Mouse (Mus musculus) intestine, embryonic 15.5 days (tissue): Measurements from ENCODE around the gene Smarca4. TPM values are rescaled to one million over a fixed set of nuclear protein-coding genes. Genes with fewer than 3 reads are reported as not detected.
A peak's percentile ranks its signal among the peaks of the same experiment; 100 is the strongest.

Experiments
- ATAC-seq: fragments of 200-750 bp; cut with Nextera tagmentation; 2 replicates; pipeline ENCODE4 v1.8.0; 2017; ENCODE audit warnings: moderate TSS enrichment, moderate library complexity
- H3K27ac ChIP-seq: fragments of 300-500 bp; sonication (generic); 2 replicates; pipeline ENCODE4 v1.5.1; 2015; ENCODE audit warnings: mild to moderate bottlenecking, inconsistent platforms
- H3K27me3 ChIP-seq: fragments of 300-500 bp; sonication (generic); replicated peaks from 2 replicates; pipeline ENCODE4 v1.6.1; 2015; ENCODE audit warnings: inconsistent platforms
- H3K36me3 ChIP-seq: fragments of 300-500 bp; sonication (generic); 2 replicates; pipeline ENCODE4 v1.6.1; 2015; ENCODE audit warnings: inconsistent platforms
- H3K4me1 ChIP-seq: fragments of 300-500 bp; sonication (generic); replicated peaks from 2 replicates; pipeline ENCODE4 v1.6.1; 2015; ENCODE audit warnings: inconsistent platforms
- H3K4me2 ChIP-seq: fragments of 300-500 bp; sonication (generic); replicated peaks from 2 replicates; pipeline ENCODE4 v1.6.1; 2015; ENCODE audit warnings: mild to moderate bottlenecking, inconsistent platforms
- H3K4me3 ChIP-seq: fragments of 300-500 bp; sonication (generic); replicated peaks from 2 replicates; pipeline ENCODE4 v1.5.1; 2015; ENCODE audit warnings: inconsistent platforms
- H3K9ac ChIP-seq: fragments of 300-500 bp; sonication (generic); 2 replicates; pipeline ENCODE4 v1.6.1; 2015; ENCODE audit warnings: inconsistent platforms
- H3K9me3 ChIP-seq: fragments of 300-500 bp; sonication (generic); 2 replicates; pipeline ENCODE4 v1.6.1; 2016; ENCODE audit warnings: inconsistent platforms
- WGBS: fragments of 180-500 bp; shearing (Covaris S2); methylation state at CpG from one replicate; pipeline ENCODE4 v1.1.7; 2015; 5-methylcytosine and 5-hydroxymethylcytosine counted together
- polyA plus RNA-seq: library from polyadenylated mRNA; unstranded; fragments of >200 nt; fragmentation: Nextera tagmentation; extraction: Ambion mirVana; gene quantifications from 2 replicates; pipeline ENCODE4 v1.2.1, GENCODE M21; 2015

The Smarca4 gene
- polyA plus RNA-seq, 1 experiment from 2014 or later = 67.0 TPM

DNA sequence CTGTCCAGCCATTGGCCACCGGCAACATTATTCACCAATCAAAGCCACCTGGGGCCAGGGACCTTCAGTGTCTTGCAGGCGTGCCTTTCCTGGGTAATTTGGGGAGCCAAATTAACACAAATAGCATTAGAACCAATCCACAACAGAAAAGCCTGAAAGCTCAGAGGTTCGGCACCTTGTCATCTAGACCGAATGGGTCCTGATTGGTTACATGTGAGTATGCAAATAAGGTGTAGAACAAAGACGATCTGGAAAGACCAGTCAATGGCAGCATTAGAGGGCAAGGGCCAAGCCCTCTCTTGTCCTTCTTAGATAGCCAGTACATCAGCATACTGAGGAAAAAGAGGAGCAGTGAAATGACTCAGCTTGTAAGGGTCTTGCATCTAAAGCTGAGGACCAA lies 10.1 kb upstream of the Smarca4 start:
- ATAC-seq = no peak
- WGBS = 76% methylated on average over 5 of the region's 5 CpGs
- Histone ChIP-seq H3K27ac (no peak overlapping the region), H3K36me3 (no peaks in the 10 kb centered on the region), H3K9ac (no peak overlapping the region), H3K4me1 (no peaks in the 10 kb centered on the region), H3K9me3 (no peaks in the 10 kb centered on the region), H3K4me2 (no peak overlapping the region), H3K4me3 (no peak overlapping the region), H3K27me3 (no peaks in the 10 kb centered on the region)

DNA sequence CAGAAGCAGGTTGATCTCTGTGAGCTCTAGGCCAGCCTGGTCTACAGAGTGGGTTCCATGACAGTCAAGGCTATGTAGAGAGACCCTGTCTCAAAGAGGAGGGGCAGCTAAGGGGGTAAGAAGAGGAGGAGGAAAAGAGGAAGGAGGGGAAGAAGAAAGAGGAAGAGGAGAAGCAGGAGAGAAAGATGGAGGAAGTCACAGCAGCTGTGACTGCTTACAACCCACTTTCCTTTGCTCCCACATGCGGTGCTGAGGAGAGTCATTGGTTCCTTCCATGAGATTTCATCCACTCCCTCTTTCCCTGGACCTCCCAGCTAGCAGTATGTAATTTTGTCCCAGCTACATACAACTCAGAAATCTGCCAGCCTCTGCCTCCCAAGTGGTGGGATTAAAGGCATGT lies 9.3 kb upstream of the Smarca4 start:
- Histone ChIP-seq H3K9ac (no peak overlapping the region), H3K27me3 (no peaks in the 10 kb centered on the region), H3K9me3 (no peaks in the 10 kb centered on the region), H3K4me3 (no peak overlapping the region), H3K4me2 (no peak overlapping the region), H3K36me3 (no peaks in the 10 kb centered on the region), H3K4me1 (no peaks in the 10 kb centered on the region), H3K27ac (no peak overlapping the region)
- no peak for ATAC-seq
- WGBS = 73% methylated on average over 1 of the region's 1 CpGs

DNA sequence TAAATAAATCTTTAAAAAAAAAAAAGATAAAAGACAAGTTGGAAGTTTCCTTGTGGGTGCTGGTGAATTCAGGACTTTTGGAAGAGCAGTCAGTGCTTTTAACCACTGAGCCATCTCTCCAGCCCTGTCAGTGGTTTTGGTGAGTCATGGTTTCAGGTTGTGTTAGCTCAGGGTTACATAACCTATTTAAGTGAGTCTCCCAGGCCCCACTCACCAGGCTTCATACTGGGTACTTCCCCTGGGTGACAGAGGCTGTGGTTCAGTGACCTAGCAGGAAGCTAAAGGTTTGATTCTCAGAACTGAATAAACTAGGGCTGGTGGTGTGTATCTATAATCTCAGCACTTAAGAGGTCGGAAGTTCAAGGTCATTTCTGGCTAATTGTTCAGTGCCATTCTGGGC lies 6.1 kb upstream of the Smarca4 start:
- Histone ChIP-seq H3K4me3 (no peak overlapping the region), H3K27me3 (no peaks in the 10 kb centered on the region), H3K9me3 (no peaks in the 10 kb centered on the region), H3K4me2 (no peak overlapping the region), H3K27ac (no peak overlapping the region), H3K4me1 (no peaks in the 10 kb centered on the region), H3K36me3 (no peaks in the 10 kb centered on the region), H3K9ac (no peak overlapping the region)
- 92% methylated on average over 1 of the region's 1 CpGs for WGBS
- ATAC-seq = no peak

DNA sequence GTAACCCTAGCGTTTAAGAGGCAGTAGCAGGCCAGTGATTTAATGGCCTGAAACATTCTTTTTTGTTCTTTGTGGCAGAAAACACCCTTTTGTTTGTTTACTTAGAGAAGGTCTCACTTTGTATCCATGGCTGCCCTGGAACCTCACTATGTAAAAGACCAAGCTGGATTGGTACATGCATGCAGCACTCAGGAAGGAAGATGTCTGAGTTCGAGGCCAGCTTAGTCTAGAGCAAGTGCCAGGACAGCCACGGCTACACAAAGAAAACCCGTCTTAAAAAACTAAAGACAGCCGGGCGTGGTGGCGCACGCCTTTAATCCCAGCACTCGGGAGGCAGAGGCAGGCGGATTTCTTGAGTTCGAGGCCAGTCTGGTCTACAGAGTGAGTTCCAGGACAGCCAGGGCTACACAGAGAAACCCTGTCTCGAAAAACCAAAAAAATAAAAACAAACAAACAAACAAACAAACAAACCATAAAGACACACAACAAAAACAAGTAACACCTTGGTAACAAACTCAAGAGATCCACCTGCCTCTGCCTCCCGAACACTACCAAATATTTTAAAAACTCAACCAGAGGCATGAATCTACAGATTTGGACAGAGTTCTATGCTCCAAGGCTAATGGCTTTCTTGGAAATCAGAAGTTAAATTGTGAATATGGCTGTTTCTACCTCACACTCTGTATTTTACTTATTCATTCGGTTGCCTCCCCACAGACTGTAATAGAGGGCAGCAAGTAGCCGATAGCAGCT lies 929 bp upstream of the Smarca4 start:
- no peaks in the 10 kb centered on the region for H3K36me3 ChIP-seq
- no peak for ATAC-seq
- peak overlapping the region; percentile 73 for H3K4me2 ChIP-seq
- H3K27me3 ChIP-seq = no peaks in the 10 kb centered on the region
- peak overlapping the region; percentile 98 for H3K27ac ChIP-seq
- 75% methylated on average over 15 of the region's 15 CpGs for WGBS
- H3K4me1 ChIP-seq = peaks cover 13% of the 10 kb centered on the region; the same call in 1 of the 2 replicates
- peak overlapping the region; percentile 52 for H3K4me3 ChIP-seq
- H3K9ac ChIP-seq = peak overlapping the region; percentile 66
- H3K9me3 ChIP-seq = no peaks in the 10 kb centered on the region

DNA sequence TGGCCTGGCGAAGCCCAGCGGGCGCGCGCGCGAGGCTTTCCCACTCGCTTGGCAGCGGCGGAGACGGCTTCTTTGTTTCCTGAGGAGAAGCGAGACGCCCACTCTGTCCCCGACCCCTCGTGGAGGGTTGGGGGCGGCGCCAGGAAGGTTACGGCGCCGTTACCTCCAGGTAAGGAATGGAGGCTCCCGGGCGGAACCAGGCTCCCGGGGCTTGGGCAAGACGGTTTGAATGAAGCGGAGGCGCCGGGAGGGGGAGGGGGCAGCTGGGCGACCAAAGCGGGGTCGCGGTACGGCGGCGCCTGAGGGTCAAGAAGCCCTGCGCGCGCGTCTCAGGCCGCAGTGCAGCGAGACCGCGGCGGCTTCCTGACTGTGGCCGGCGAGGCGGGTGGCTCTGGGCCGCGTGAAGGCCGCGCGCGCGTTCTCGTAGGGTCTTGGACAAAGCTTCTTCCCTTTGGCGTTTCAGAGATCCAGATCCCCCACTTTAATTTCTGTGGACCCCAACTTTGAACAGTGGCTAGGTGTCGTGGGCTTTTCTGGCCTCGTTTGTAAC lies 338 bp downstream of the Smarca4 start:
- Histone ChIP-seq H3K4me3 (peak overlapping the region; percentile 92), H3K9me3 (no peaks in the 10 kb centered on the region), H3K9ac (peak overlapping the region; percentile 92), H3K4me1 (peaks cover 13% of the 10 kb centered on the region; the same call in 1 of the 2 replicates), H3K4me2 (peak overlapping the region; percentile 70), H3K27me3 (no peaks in the 10 kb centered on the region), H3K36me3 (no peaks in the 10 kb centered on the region), H3K27ac (peak overlapping the region; percentile 97)
- ATAC-seq = peak; percentile 76
- under 1% methylated on average over 56 of the region's 57 CpGs for WGBS

DNA sequence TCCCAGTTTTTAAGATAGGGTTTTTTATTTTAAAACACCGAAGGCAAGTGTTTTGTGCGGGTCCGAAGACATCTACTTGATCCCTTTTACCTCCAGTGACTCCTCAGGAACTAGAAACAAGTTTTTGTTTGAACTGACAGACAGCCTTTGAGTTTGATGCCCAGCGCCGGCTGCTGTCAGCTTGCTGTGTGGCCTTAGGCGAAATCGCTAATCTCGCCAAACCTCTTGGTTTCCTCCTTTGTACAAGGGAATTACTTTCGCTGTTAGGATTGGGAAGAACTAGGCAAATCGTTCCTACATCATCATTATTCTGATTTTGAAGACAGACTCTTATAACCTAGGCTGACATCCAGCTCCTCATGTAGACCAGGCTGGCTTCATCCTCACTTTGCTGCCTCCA lies 1.1 kb downstream of the Smarca4 start:
- Histone ChIP-seq H3K9me3 (no peaks in the 10 kb centered on the region), H3K36me3 (no peaks in the 10 kb centered on the region), H3K4me1 (peaks cover 13% of the 10 kb centered on the region; the same call in 1 of the 2 replicates), H3K27me3 (no peaks in the 10 kb centered on the region), H3K9ac (peak overlapping the region; percentile 92), H3K4me2 (peak overlapping the region; percentile 70), H3K4me3 (peak overlapping the region; percentile 92), H3K27ac (peak overlapping the region; percentile 97)
- WGBS = 8% methylated on average over 10 of the region's 10 CpGs
- no peak for ATAC-seq

DNA sequence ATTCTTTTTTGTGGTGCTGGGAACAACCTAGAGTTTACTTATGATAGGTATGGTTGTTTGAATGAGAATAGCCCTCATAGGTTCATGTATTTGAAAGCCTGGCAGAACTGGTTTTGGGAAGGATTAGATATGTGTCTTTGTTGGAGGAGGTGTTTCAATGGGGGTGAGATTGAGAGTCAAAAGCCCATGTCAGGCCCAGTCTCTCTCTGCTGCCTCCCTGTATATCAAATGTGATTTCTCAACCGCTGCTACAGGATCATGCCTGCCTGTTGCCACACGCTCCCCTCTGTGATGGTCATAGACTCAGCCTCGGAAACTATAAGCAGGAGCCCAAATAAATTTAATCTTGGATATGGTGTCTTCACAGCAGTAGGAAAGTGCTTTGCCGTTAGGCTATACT lies 4.3 kb downstream of the Smarca4 start:
- H3K4me2 ChIP-seq = no peak overlapping the region
- no peak overlapping the region for H3K27ac ChIP-seq
- H3K9ac ChIP-seq = no peak overlapping the region
- no peak overlapping the region for H3K4me3 ChIP-seq
- no peak for ATAC-seq
- H3K27me3 ChIP-seq = no peaks in the 10 kb centered on the region
- peaks cover 13% of the 10 kb centered on the region; the same call in 1 of the 2 replicates for H3K4me1 ChIP-seq
- H3K9me3 ChIP-seq = no peaks in the 10 kb centered on the region
- WGBS = 91% methylated on average over 4 of the region's 4 CpGs
- no peaks in the 10 kb centered on the region for H3K36me3 ChIP-seq

DNA sequence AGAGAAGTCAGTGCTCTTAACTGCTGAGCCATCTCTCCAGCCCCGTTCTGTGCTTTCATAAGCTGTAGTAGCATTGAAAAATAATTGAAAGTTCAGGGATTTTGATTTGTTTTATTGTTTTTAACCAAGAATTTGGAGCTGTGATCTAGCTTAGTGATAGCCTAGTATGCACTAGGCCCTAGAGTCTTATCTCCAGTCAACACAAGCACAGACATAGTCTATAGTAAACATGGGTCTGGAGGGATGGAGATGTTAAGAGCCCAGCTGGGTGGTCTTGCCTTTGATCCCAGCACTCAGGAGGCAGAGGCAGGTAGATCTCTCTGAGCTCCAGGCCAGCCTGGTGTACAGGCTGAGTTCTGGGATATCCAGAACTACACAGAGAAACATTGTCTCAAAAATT lies 6.7 kb downstream of the Smarca4 start:
- Histone ChIP-seq H3K36me3 (0 out of 2 replicates have a peak, but pooled peaks cover 4% of the 10 kb centered on the region), H3K27ac (no peak overlapping the region), H3K27me3 (no peaks in the 10 kb centered on the region), H3K4me2 (no peak overlapping the region), H3K9ac (no peak overlapping the region), H3K9me3 (no peaks in the 10 kb centered on the region), H3K4me1 (peaks cover 8% of the 10 kb centered on the region; the same call in 1 of the 2 replicates), H3K4me3 (no peak overlapping the region)
- no peak for ATAC-seq
- 88% methylated on average over 1 of the region's 1 CpGs for WGBS

DNA sequence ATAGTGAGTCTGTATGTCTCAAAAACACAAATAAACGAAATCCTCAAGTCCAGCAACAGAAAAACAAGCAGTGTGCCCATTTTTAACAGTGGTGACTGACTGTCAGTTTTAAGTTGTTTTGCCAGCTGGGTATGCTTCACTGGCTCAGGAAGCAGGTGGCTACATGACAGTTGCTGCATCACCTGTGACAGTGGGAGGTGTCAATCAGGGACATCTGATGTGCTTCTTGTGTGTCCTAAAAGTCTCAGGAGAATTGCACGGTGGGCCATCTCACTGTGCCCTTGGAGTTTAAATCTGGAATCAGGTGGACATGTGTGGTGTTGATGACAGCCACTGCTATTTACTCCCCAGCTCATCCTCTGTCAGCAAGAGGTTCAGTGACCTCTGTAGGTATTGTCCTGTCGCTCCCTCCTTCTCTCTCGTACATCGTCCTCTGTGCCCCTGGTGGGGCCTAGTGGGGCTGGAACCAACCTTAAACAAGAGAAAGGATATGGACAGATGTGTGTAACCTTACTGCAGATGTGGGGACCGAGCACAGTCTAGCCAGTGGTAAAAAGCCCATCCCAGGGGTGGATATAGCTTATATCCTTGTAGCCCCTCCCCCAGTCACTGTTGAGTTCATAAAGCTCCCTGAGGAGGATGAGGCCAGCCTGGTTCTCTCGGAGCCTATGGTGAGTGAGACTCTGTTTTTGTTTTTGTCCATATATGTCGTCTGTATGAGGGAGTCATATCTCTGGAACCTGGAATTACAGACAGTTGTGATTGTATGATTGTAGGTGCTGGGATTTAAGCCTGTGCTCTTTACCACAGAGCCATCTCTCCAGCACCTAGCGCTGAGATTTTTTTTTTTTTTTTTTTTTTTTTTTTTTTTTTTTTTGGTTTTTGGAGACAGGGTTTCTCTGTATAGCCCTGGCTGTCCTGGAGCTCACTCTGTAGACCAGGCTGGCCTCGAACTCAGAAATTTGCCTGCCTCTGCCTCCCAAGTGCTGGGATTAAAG lies 9.7 kb downstream of the Smarca4 start:
- no peak overlapping the region for H3K4me3 ChIP-seq
- H3K27me3 ChIP-seq = no peaks in the 10 kb centered on the region
- H3K9ac ChIP-seq = no peak overlapping the region
- 0 out of 2 replicates have a peak, but pooled peaks cover 2% of the 10 kb centered on the region for H3K4me1 ChIP-seq
- 0 out of 2 replicates have a peak, but pooled peaks cover 4% of the 10 kb centered on the region for H3K36me3 ChIP-seq
- no peak overlapping the region for H3K27ac ChIP-seq
- H3K9me3 ChIP-seq = no peaks in the 10 kb centered on the region
- H3K4me2 ChIP-seq = no peak overlapping the region
- ATAC-seq = no peak
- 86% methylated on average over 10 of the region's 10 CpGs for WGBS

DNA sequence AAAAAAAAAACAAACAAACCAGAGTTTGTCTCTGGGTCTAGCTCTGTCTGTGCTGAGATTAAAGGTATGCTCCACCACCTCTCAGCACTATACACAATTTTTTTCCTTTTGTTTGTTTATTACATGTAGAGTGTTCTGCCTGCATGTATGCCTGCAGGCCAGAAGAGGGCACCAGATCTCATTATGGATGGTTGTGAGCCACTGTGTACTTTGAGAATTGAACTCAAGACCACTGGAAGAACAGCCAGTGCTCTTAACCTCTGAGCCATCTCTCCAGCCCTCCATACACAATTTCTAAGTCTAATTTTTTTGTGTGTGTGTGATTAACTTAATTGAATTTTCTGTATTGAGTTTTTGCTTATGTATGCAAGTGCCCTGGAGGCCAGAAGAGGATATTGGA lies 10.6 kb downstream of the Smarca4 start:
- Histone ChIP-seq H3K4me3 (no peak overlapping the region), H3K4me1 (0 out of 2 replicates have a peak, but pooled peaks cover 2% of the 10 kb centered on the region), H3K4me2 (no peak overlapping the region), H3K36me3 (0 out of 2 replicates have a peak, but pooled peaks cover 4% of the 10 kb centered on the region), H3K27me3 (no peaks in the 10 kb centered on the region), H3K27ac (no peak overlapping the region), H3K9me3 (no peaks in the 10 kb centered on the region), H3K9ac (no peak overlapping the region)
- no peak for ATAC-seq

DNA sequence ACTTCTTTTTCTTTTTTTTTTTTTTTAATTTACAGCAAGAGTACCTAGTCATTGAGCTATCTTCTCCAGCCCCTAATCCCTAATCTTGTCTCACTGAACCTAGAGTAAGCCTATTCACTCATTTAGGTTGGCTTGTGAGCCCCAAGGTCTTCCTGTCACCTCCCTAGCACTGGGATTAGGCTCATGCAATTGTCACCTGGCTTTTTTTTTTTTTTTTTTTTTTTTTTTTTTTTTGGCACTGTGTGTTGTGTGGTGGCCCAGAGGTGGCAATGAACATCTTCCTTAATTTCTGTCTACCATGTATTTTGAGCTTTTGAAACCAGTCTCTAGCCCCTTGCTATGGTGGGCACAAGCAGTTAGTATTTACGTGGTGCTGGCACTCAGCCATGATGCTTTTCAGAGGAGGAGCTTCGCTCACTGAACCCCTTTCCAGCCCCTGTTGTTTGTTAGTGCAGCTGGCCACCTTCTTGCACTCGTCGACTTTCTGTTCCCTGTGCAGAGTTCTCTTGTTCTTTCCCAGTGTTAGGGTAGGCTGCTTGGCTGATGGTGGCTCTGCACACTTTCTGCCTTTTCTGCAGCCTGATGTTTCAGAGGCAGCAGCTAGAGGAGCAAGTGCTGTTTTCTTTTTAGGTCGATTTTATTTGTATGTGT lies 11.3 kb downstream of the Smarca4 start:
- Histone ChIP-seq H3K4me2 (no peak overlapping the region), H3K27me3 (no peaks in the 10 kb centered on the region), H3K9ac (no peak overlapping the region), H3K9me3 (no peaks in the 10 kb centered on the region), H3K4me1 (0 out of 2 replicates have a peak, but pooled peaks cover 2% of the 10 kb centered on the region), H3K27ac (no peak overlapping the region), H3K36me3 (0 out of 2 replicates have a peak, but pooled peaks cover 4% of the 10 kb centered on the region), H3K4me3 (no peak overlapping the region)
- no peak for ATAC-seq
- WGBS = 76% methylated on average over 5 of the region's 5 CpGs
